In the genomic region with DNA sequence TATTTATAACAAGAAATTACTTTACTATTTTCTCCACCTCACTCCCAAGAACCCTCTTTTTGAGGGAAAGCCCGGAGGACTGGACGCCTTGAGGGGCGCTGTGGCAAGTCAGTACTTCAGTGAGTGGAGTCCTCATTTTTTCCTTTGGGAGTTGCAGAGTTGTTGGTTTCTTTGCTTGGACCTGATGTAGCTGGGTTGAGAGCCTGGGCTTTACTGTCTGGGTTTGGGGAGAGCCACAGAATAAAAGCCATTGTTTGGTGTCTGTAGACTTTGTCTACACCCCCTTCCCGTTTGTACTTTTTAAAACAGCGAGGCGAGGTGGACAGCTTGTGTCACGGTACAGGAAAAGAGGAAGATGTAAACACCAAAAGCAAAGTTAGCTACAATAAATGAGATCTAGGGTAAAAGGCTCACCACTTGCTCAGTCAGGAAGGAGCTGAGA, we compare ENCODE assay signal across 11 mouse cellular contexts. TPM values are rescaled to one million over a fixed set of nuclear protein-coding genes. Genes with fewer than 3 reads are reported as not detected.
DNase-seq lines count a peak whose midpoint lies in the region; ATAC-seq lines count a peak whose summit lies in the region.
"Had no signal": no experiment of that assay in that cellular context is flagged by ENCODE, and none has a peak within 500 bp of the region (broad histone marks: within the 10 kb centered on the region; RNA-seq: fewer than 3 reads in every experiment).

No protein-coding gene starts in this region.

- H3K36me3 ChIP-seq in hindbrain, embryonic 11.5 days (ENCODE audit: control insufficient read depth, insufficient read depth, low read length), result no peaks in the 10 kb centered on the region

- no peaks in the 10 kb centered on the region for H3K9me3 ChIP-seq in hindbrain, embryonic 11.5 days (ENCODE audit: control insufficient read depth, low read length)

- peak overlapping the region; percentile 52 for H3K4me2 ChIP-seq in hindbrain, embryonic 11.5 days (replicated peaks; ENCODE audit: low read depth, low read length)
- H3K4me2 ChIP-seq: liver, embryonic 11.5 days had no signal

- ATAC-seq in hindbrain, embryonic 11.5 days (ENCODE audit: low FRiP score), result no peak
- ATAC-seq: intestine, postnatal 0 days had no signal

- H3K9ac ChIP-seq in hindbrain, embryonic 11.5 days (ENCODE audit: low read depth, low read length), result peak overlapping the region; percentile 29

- peak overlapping the region; percentile 58 for H3K4me3 ChIP-seq in hindbrain, embryonic 11.5 days (ENCODE audit: low read depth, low read length)

- H3K27me3 ChIP-seq in hindbrain, embryonic 11.5 days (ENCODE audit: control insufficient read depth, insufficient read depth, low read length), result peaks cover 41% of the 10 kb centered on the region

- peaks cover 14% of the 10 kb centered on the region for H3K4me1 ChIP-seq in hindbrain, embryonic 11.5 days (replicated peaks; ENCODE audit: control insufficient read depth, insufficient read depth, low read length)

- DNase-seq in cerebellum, adult 9-11 months, result peak; percentile 25
- no peak for DNase-seq in cerebellum, adult 11-12 months
- peak; percentile 33 for DNase-seq in embryo, embryonic 11 days
- peak; percentile 48 for DNase-seq in hindbrain, embryonic 11.5 days (ENCODE audit: low spot score)
- peak; percentile 47 for DNase-seq in neural tube, embryonic 10.5 days (ENCODE audit: extremely low spot score, low spot score)
- DNase-seq in frontal cortex, postnatal 14 days (ENCODE audit: low spot score in 2 of 2), result no peak
- DNase-seq in heart, adult 9 months (ENCODE audit: low spot score in 2 of 2), result no peak
- no peak for DNase-seq in heart, postnatal 25 days (ENCODE audit: low spot score)
- DNase-seq: heart, adult 18-20 months had no signal

- intact Hi-C loops in heart, postnatal 25 days (cut with DNase I), result loop anchor here (10.0 kb wide), 1 partner anchor 554 kb away; a partner anchor contains a TSS

- 2% methylated on average over 7 of the region's 7 CpGs for WGBS in hindbrain, embryonic 11.5 days

- no peak overlapping the region for H3K27ac ChIP-seq in hindbrain, embryonic 11.5 days (ENCODE audit: low read depth, low read length)

RNA-seq across cellular contexts. Expression of a gene that starts 10.2 kb away (rescaled TPM):
- polyA plus RNA-seq in hindbrain, embryonic 11.5 days (2014; fragmentation: Nextera tagmentation; extraction: Ambion mirVana), result 23.9 and 26.8 TPM in 2 replicates
- not detected for total RNA-seq in heart, postnatal 25 days (2021)
- total RNA-seq: heart, adult 18-20 months had no signal

Comparison
In these comparisons a context has a peak if more than half of its experiments do, and no peak if none do; other contexts are left out.
1. DNase-seq: peak in cerebellum, adult 9-11 months (single experiment), embryo, embryonic 11 days (single experiment), hindbrain, embryonic 11.5 days (single experiment) and neural tube, embryonic 10.5 days (single experiment); none in cerebellum, adult 11-12 months (single experiment), frontal cortex, postnatal 14 days (0 of 2), heart, adult 9 months (0 of 2) and heart, postnatal 25 days (single experiment).